Mouse (Mus musculus): ENCODE data around the gene Arhgef38.
A peak's percentile ranks its signal among the peaks of the same experiment; 100 is the strongest.

The Arhgef38 gene

DNA sequence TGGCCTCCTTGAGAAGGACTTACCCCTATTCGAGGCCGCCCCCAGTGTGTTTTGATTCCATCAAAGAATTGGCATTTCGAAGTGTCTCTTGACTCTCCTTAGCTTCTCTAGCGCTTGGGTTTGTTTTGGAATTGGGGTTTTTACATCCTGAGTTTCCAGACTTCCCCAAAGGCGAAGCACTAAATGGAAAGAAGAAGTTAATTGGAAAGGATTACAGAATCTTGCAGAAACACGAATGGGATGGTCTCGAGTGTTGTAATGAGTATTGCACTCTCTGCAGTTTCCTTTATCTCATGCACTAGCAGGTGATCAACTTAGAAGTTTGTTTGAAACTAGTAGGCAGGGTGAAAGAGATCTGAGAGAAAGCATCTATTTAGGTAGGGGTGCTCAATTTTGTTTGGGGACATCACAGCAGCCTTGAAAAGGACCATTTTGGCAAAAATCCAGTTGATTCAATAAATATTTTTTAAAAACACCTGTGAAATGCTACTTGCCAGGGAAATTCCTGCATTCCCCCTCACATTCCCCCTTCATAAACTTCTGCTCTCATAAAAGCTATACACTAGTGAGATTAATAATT lies 142.4 kb downstream of the Arhgef38 start:
- DNase-seq (ENCODE audit: low read depth, low spot score), result no peak

DNA sequence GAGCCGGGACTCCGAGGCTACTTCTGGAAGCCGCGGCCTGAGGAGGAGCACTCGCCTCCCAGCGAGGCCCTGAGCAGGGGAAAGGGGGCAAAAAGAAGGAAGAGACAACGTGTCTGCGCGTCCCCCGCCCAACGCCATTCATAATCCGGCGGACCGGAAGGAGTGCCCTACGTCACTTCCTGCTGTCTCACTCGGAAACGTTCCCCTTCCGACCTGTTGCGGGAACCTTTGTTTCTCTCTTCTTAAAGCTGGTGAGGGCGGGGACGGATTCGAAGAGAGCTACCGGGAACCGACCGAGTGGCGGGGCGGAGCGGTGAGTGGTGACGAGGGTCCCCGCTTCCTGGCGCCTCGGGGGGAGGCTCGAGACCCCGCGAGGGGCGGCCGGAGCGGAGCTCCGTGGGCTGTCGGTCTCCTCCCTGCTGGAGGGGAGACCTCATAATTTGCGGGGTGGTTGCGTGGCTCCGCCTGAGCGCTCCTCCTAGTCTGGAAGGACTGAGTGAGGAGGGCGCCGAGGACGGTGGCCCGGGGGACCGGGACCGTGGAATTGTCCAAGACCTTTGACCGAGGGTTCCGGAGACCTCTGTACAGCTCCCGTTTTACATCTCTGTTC lies 143.0 kb downstream of the Arhgef38 start, which contains the start of the genes Ints12 and Gstcd:
TSS of gene Ints12 (plus strand) at position 177 of the 610 bp plus-strand sequence.
TSS of gene Gstcd (minus strand) at position 370 of the 610 bp plus-strand sequence.
- peak; percentile 90 for DNase-seq (ENCODE audit: low read depth, low spot score)

DNA sequence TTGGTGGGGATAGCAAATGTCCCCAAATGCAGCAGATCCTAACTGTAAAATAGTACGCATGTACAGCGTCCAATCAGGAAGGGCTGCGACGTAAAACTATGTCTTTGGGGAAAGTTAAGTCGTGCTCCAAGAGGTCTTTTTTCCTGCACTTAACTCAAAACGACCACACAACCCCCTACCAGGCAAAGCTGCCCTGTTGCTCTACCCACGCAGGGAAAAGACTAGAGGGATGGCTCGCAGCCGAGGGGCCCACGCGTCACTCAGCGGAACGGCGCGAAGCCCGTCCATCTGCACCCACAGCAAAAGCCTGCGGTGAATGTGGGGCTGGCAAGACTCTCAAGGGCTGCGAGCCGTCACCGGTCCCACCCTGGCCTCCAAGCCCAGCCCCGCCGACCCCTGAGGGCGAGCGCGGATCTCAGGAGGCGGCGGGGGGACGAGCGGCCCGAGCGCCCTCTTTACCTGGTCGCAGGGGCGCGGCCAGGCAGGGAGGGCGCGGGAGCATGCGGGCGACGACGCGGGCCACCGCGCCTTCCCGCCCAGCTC lies 143.6 kb downstream of the Arhgef38 start:
- no peak for DNase-seq (ENCODE audit: low read depth, low spot score)

DNA sequence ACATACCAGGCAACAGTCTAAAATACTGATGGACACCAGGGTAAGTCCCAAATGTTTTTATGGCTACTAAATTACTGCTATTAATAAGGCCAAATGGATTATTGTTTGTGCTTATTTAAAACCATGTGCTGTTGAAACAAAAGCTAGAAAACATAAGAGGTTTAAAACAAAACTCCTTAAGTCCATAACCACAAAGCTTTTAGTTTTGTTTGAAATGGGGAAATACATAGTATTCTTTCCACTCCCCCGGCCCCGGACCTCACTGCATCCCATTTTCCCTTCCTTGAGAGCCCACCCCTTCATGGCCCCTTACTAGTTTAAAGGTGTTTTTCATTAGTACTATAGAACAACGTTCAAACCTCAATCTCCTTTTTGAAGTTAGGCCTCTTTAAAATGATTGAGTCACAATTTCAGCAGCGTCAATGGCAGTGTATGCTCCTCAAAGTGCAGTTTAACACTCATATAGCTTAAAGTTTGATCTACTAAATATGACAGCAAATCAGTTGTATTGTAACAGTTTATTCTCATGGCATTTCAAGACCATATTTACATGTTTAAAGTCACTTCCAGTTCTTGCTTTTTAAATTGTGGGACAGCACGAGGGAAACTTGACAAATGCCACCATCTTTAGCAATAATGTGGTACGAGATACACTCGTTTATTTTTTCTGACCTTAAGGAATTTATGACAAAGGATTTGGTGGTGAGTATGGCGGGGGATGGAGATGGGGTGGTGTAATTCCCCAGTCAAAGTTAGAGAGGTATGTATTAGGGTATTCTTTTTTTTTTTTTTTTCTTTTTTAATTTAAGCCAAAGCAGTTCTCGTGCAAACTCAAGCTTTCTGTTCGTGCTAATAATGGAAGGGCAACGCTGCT lies 144.3 kb downstream of the Arhgef38 start:
- no peak for DNase-seq (ENCODE audit: low read depth, low spot score)

DNA sequence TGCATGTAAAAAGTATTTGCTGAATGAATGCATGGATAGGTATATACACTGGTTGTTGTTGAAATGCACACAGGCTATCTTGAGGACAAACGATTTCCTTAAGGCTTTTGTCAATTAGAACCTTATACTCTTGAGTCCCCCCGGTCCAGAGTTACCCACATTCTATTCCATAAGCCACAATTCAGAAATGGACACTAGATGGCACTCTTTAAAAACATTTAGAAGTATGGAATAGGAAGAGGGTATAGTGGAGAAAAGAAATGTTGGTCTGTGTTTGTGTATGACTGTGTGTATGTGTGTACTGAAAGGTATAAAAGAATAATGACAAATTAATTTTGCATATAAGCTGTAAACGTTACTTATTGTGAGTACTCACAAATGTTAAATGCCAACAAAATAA lies 148.9 kb downstream of the Arhgef38 start:
- DNase-seq (ENCODE audit: low read depth, low spot score), result peak; percentile 30

DNA sequence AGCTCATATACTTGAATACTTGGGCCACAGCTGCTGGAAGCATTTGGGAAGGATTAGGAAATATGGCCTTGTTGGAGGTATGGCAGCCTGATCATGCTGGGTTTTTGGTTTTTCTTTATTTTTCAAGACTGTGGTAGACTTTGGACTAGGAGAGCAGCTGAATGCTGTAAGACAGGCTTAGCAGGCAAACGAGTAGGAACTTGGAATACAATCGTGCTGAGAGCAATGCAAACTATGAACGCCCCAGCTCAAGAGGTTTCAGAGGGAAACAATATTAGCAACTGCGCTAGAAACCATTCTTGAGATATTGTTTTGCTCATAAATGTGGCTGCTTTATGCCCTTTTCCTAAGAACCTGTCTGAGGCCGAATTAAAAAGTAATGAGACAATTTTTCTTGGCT lies 152.0 kb downstream of the Arhgef38 start:
- no peak for DNase-seq (ENCODE audit: low read depth, low spot score)

DNA sequence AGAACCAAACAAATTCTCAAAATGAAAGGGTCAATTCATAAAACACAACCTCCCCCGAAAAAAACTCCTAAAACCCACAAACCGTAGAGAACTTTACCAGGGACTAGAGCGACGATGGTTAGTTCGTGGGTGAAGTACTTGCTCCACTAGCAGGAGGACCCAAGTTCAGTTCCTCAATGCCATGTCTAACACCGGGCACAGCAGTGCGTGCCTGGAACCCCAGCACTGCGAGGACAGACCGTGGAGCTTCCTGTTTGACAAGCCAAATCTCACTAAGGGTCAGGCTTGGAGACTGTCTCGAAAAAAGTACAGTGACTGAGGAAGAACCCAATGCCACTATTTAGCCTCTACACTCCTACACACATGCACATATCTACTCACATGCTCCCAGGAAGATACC lies 159.2 kb downstream of the Arhgef38 start:
- DNase-seq (ENCODE audit: low read depth, low spot score), result no peak
